Mouse (Mus musculus): ENCODE results near the gene Jarid2. TPM values are rescaled to one million over a fixed set of nuclear protein-coding genes. Genes with fewer than 3 reads are reported as not detected.
"Not testable (repeated sequence)": the region's sequence is repeated elsewhere in the genome, so short reads cannot be mapped to it uniquely, and the experiment has no call there.

Jarid2 gene
- polyA plus RNA-seq, 2 experiments: 22.8 to 29.9 TPM

- H3K27me3 ChIP-seq (ENCODE audit: control insufficient read depth, insufficient read depth, low read length): no peaks in the 10 kb centered on the region
- H3K9ac ChIP-seq (ENCODE audit: low read depth, low read length, severe bottlenecking): no peak overlapping the region
- H3K4me2 ChIP-seq (replicated peaks; ENCODE audit: low read depth, low read length, severe bottlenecking): no peak overlapping the region
- no peaks in the 10 kb centered on the region for H3K4me1 ChIP-seq (ENCODE audit: control insufficient read depth, insufficient read depth, low read length)
- no peaks in the 10 kb centered on the region for H3K36me3 ChIP-seq (ENCODE audit: control insufficient read depth, insufficient read depth, low read length)
- H3K9me3 ChIP-seq (ENCODE audit: control insufficient read depth, low read length): no peaks in the 10 kb centered on the region
- H3K4me3 ChIP-seq (replicated peaks; ENCODE audit: low read length): no peak overlapping the region
- DNase-seq (ENCODE audit: low spot score) (no peak), ATAC-seq (ENCODE audit: low FRiP score, low read depth) (no peak)
- no peak for TF ChIP-seq POLR2A (IDR thresholded peaks at IDR 0.05; ENCODE audit: borderline replicate concordance, extremely low read depth, insufficient read depth, insufficient read length)
- H3K27ac ChIP-seq (replicated peaks; ENCODE audit: low read depth, low read length): no peak overlapping the region
- WGBS: 61% methylated on average over 1 of the region's 1 CpGs
These were observed 9.2 kb upstream of the Jarid2 start for GRCm38 (mm10) chr13:44720094-44720493.

GRCm38 (mm10) chr13:44721891-44722547, 7.3 kb upstream of the Jarid2 start:
- WGBS: 78% methylated on average over 5 of the region's 5 CpGs
- no peaks in the 10 kb centered on the region for H3K27me3 ChIP-seq (ENCODE audit: control insufficient read depth, insufficient read depth, low read length)
- H3K4me1 ChIP-seq (ENCODE audit: control insufficient read depth, insufficient read depth, low read length): no peaks in the 10 kb centered on the region
- no peak overlapping the region for H3K4me3 ChIP-seq (replicated peaks; ENCODE audit: low read length)
- H3K4me2 ChIP-seq (replicated peaks; ENCODE audit: low read depth, low read length, severe bottlenecking): no peak overlapping the region
- H3K36me3 ChIP-seq (ENCODE audit: control insufficient read depth, insufficient read depth, low read length): no peaks in the 10 kb centered on the region
- no peak overlapping the region for H3K9ac ChIP-seq (ENCODE audit: low read depth, low read length, severe bottlenecking)
- no peaks in the 10 kb centered on the region for H3K9me3 ChIP-seq (ENCODE audit: control insufficient read depth, low read length)
- H3K27ac ChIP-seq (replicated peaks; ENCODE audit: low read depth, low read length): no peak overlapping the region
- no peak for DNase-seq (ENCODE audit: low spot score)
- ATAC-seq (ENCODE audit: low FRiP score, low read depth): no peak
- TF ChIP-seq POLR2A (IDR thresholded peaks at IDR 0.05; ENCODE audit: borderline replicate concordance, extremely low read depth, insufficient read depth, insufficient read length): no peak

- not testable (repeated sequence) for H3K36me3 ChIP-seq (ENCODE audit: control insufficient read depth, insufficient read depth, low read length); H3K9ac ChIP-seq (ENCODE audit: low read depth, low read length, severe bottlenecking); H3K4me2 ChIP-seq (replicated peaks; ENCODE audit: low read depth, low read length, severe bottlenecking); ATAC-seq (ENCODE audit: low FRiP score, low read depth); H3K27ac ChIP-seq (replicated peaks; ENCODE audit: low read depth, low read length); H3K27me3 ChIP-seq (ENCODE audit: control insufficient read depth, insufficient read depth, low read length); H3K4me3 ChIP-seq (replicated peaks; ENCODE audit: low read length); DNase-seq (ENCODE audit: low spot score); H3K9me3 ChIP-seq (ENCODE audit: control insufficient read depth, low read length); H3K4me1 ChIP-seq (ENCODE audit: control insufficient read depth, insufficient read depth, low read length)
- WGBS: 91% methylated on average over 9 of the region's 9 CpGs
These were observed 5.8 kb upstream of the Jarid2 start for GRCm38 (mm10) chr13:44723522-44723921.

- no peak for TF ChIP-seq POLR2A (IDR thresholded peaks at IDR 0.05; ENCODE audit: borderline replicate concordance, extremely low read depth, insufficient read depth, insufficient read length)
- no peaks in the 10 kb centered on the region for H3K36me3 ChIP-seq (ENCODE audit: control insufficient read depth, insufficient read depth, low read length)
- ATAC-seq (ENCODE audit: low FRiP score, low read depth) (no peak), DNase-seq (ENCODE audit: low spot score) (no peak)
- 45% methylated on average over 1 of the region's 1 CpGs for WGBS
- H3K4me1 ChIP-seq (ENCODE audit: control insufficient read depth, insufficient read depth, low read length): peaks cover 2% of the 10 kb centered on the region; the same call in 1 of the 2 replicates
- H3K27ac ChIP-seq (replicated peaks; ENCODE audit: low read depth, low read length): no peak overlapping the region
- H3K27me3 ChIP-seq (ENCODE audit: control insufficient read depth, insufficient read depth, low read length): no peaks in the 10 kb centered on the region
- H3K9me3 ChIP-seq (ENCODE audit: control insufficient read depth, low read length): no peaks in the 10 kb centered on the region
- H3K4me3 ChIP-seq (replicated peaks; ENCODE audit: low read length): no peak overlapping the region
- H3K9ac ChIP-seq (ENCODE audit: low read depth, low read length, severe bottlenecking): no peak overlapping the region
- no peak overlapping the region for H3K4me2 ChIP-seq (replicated peaks; ENCODE audit: low read depth, low read length, severe bottlenecking)
These were observed 961 bp upstream of the Jarid2 start for GRCm38 (mm10) chr13:44728145-44728880.

- H3K4me1 ChIP-seq (ENCODE audit: control insufficient read depth, insufficient read depth, low read length): peaks cover 15% of the 10 kb centered on the region
- under 1% methylated on average over 49 of the region's 87 CpGs for WGBS
- peak overlapping the region; percentile 90 for H3K27ac ChIP-seq (replicated peaks; ENCODE audit: low read depth, low read length)
- DNase-seq (ENCODE audit: low spot score): peak; percentile 100
- H3K9ac ChIP-seq (ENCODE audit: low read depth, low read length, severe bottlenecking): peak overlapping the region; percentile 94
- ATAC-seq (ENCODE audit: low FRiP score, low read depth): peak; percentile 93
- H3K4me3 ChIP-seq (replicated peaks; ENCODE audit: low read length): peak overlapping the region; percentile 79
- peak overlapping the region; percentile 96 for H3K4me2 ChIP-seq (replicated peaks; ENCODE audit: low read depth, low read length, severe bottlenecking)
- H3K36me3 ChIP-seq (ENCODE audit: control insufficient read depth, insufficient read depth, low read length): no peaks in the 10 kb centered on the region
- no peaks in the 10 kb centered on the region for H3K27me3 ChIP-seq (ENCODE audit: control insufficient read depth, insufficient read depth, low read length)
- TF ChIP-seq POLR2A (IDR thresholded peaks at IDR 0.05; ENCODE audit: borderline replicate concordance, extremely low read depth, insufficient read depth, insufficient read length): no peak
- H3K9me3 ChIP-seq (ENCODE audit: control insufficient read depth, low read length): no peaks in the 10 kb centered on the region
These were observed 1.0 kb downstream of the Jarid2 start for GRCm38 (mm10) chr13:44730146-44730864.
